8 mouse cellular contexts compared by ENCODE assay signal in genomic region chr12:111816528-111816927, GRCm38 (mm10). TPM values are rescaled to one million over a fixed set of nuclear protein-coding genes. Genes with fewer than 3 reads are reported as not detected.
DNase-seq lines count a peak whose midpoint lies in the region; ATAC-seq lines count a peak whose summit lies in the region.

No protein-coding gene starts in this region.

- ATAC-seq in midbrain, embryonic 15.5 days (replicated peaks), result no peak
- ATAC-seq in midbrain, embryonic 13.5 days, result no peak
- no peak for ATAC-seq in hindbrain, embryonic 13.5 days (ENCODE audit: low FRiP score)
- ATAC-seq in limb, embryonic 12.5 days (ENCODE audit: insufficient number of reproducible peaks, insufficient read depth, low FRiP score, low TSS enrichment, low read depth), result no peak

- WGBS in midbrain, embryonic 15.5 days, result 73% methylated on average over 13 of the region's 13 CpGs
- WGBS in midbrain, embryonic 13.5 days, result 64% methylated on average over 13 of the region's 13 CpGs
- WGBS in hindbrain, embryonic 13.5 days, result 60% methylated on average over 13 of the region's 13 CpGs
- 65% methylated on average over 13 of the region's 13 CpGs for WGBS in limb, embryonic 12.5 days

- 0 out of 2 replicates have a peak overlapping the region, but pooled peaks have one; percentile 3 for H3K4me2 ChIP-seq in midbrain, embryonic 15.5 days
- H3K4me2 ChIP-seq in midbrain, embryonic 13.5 days (replicated peaks), result no peak overlapping the region
- H3K4me2 ChIP-seq in hindbrain, embryonic 13.5 days, result no peak overlapping the region
- peak overlapping the region; percentile 35 for H3K4me2 ChIP-seq in limb, embryonic 12.5 days

- no peaks in the 10 kb centered on the region for H3K9me3 ChIP-seq in midbrain, embryonic 15.5 days
- no peaks in the 10 kb centered on the region for H3K9me3 ChIP-seq in midbrain, embryonic 13.5 days
- no peaks in the 10 kb centered on the region for H3K9me3 ChIP-seq in hindbrain, embryonic 13.5 days
- H3K9me3 ChIP-seq in limb, embryonic 12.5 days, result no peaks in the 10 kb centered on the region

- no peaks in the 10 kb centered on the region for H3K36me3 ChIP-seq in midbrain, embryonic 15.5 days (replicated peaks)
- H3K36me3 ChIP-seq in midbrain, embryonic 13.5 days, result no peaks in the 10 kb centered on the region
- H3K36me3 ChIP-seq in hindbrain, embryonic 13.5 days, result no peaks in the 10 kb centered on the region
- H3K36me3 ChIP-seq in limb, embryonic 12.5 days, result peaks cover 24% of the 10 kb centered on the region

- no peaks in the 10 kb centered on the region for H3K27me3 ChIP-seq in midbrain, embryonic 15.5 days (replicated peaks)
- no peaks in the 10 kb centered on the region for H3K27me3 ChIP-seq in midbrain, embryonic 13.5 days
- 0 out of 2 replicates have a peak, but pooled peaks cover 3% of the 10 kb centered on the region for H3K27me3 ChIP-seq in hindbrain, embryonic 13.5 days
- H3K27me3 ChIP-seq in limb, embryonic 12.5 days, result no peaks in the 10 kb centered on the region

- DNase-seq in adrenal gland, adult (ENCODE audit: inconsistent age in 2 of 2, low spot score in 1 of 2), result peak; percentile 55 to 83
- DNase-seq in adrenal gland, adult 8-10 months, result no peak
- DNase-seq in ovary, postnatal 14 days (ENCODE audit: low spot score), result peak; percentile 63
- DNase-seq in cerebellum, adult 11 months, result no peak

- H3K9ac ChIP-seq in midbrain, embryonic 15.5 days, result no peak overlapping the region
- H3K9ac ChIP-seq in midbrain, embryonic 13.5 days (replicated peaks), result no peak overlapping the region
- peak overlapping the region; percentile 46; the same call in 1 of the 2 replicates for H3K9ac ChIP-seq in hindbrain, embryonic 13.5 days
- H3K9ac ChIP-seq in limb, embryonic 12.5 days (replicated peaks), result 0 out of 2 replicates have a peak overlapping the region, but pooled peaks have one; percentile 28

- no peak overlapping the region for H3K27ac ChIP-seq in midbrain, embryonic 15.5 days
- H3K27ac ChIP-seq in midbrain, embryonic 13.5 days, result no peak overlapping the region
- H3K27ac ChIP-seq in hindbrain, embryonic 13.5 days, result no peak overlapping the region
- no peak overlapping the region for H3K27ac ChIP-seq in limb, embryonic 12.5 days

- H3K4me1 ChIP-seq in midbrain, embryonic 15.5 days, result peaks cover 37% of the 10 kb centered on the region
- H3K4me1 ChIP-seq in midbrain, embryonic 13.5 days (replicated peaks), result peaks cover 37% of the 10 kb centered on the region
- peaks cover 43% of the 10 kb centered on the region for H3K4me1 ChIP-seq in hindbrain, embryonic 13.5 days (replicated peaks)
- H3K4me1 ChIP-seq in limb, embryonic 12.5 days (replicated peaks), result peaks cover 42% of the 10 kb centered on the region

- H3K4me3 ChIP-seq in midbrain, embryonic 15.5 days, result no peak overlapping the region
- H3K4me3 ChIP-seq in midbrain, embryonic 13.5 days (replicated peaks), result no peak overlapping the region
- no peak overlapping the region for H3K4me3 ChIP-seq in hindbrain, embryonic 13.5 days
- no peak overlapping the region for H3K4me3 ChIP-seq in limb, embryonic 12.5 days (replicated peaks)

RNA-seq across cellular contexts. Expression of gene Zfyve21, which starts 2.6 kb away (rescaled TPM):
- 100 to 1,000 TPM; 113 to 145 (median 123) TPM for total RNA-seq in adrenal gland, adult 8-10 months (2022)
- 32.3 and 39.5 TPM in 2 replicates for polyA plus RNA-seq in midbrain, embryonic 15.5 days (2015; fragmentation: Nextera tagmentation; extraction: Ambion mirVana)
- polyA plus RNA-seq in midbrain, embryonic 13.5 days (2015; fragmentation: Nextera tagmentation; extraction: Ambion mirVana), result 34.7 and 36.6 TPM in 2 replicates
- polyA plus RNA-seq in hindbrain, embryonic 13.5 days (2015; fragmentation: Nextera tagmentation; extraction: Ambion mirVana), result 38.4 and 42.9 TPM in 2 replicates
- 86.0 and 88.6 TPM in 2 replicates for polyA plus RNA-seq in limb, embryonic 12.5 days (2016; fragmentation: Nextera tagmentation; extraction: Ambion mirVana)

RNA-seq across cellular contexts. Expression of gene Xrcc3, which starts 2.9 kb away (rescaled TPM):
- 10 to 100 TPM; 17.5 to 22.1 (median 19.4) TPM for total RNA-seq in adrenal gland, adult 8-10 months (2022)
- polyA plus RNA-seq in midbrain, embryonic 15.5 days (2015; fragmentation: Nextera tagmentation; extraction: Ambion mirVana), result 2.9 and 3.1 TPM in 2 replicates
- 3.9 and 4.4 TPM in 2 replicates for polyA plus RNA-seq in midbrain, embryonic 13.5 days (2015; fragmentation: Nextera tagmentation; extraction: Ambion mirVana)
- 3.1 and 3.6 TPM in 2 replicates for polyA plus RNA-seq in hindbrain, embryonic 13.5 days (2015; fragmentation: Nextera tagmentation; extraction: Ambion mirVana)
- 8.0 and 10.2 TPM in 2 replicates for polyA plus RNA-seq in limb, embryonic 12.5 days (2016; fragmentation: Nextera tagmentation; extraction: Ambion mirVana)

RNA-seq across cellular contexts. Expression of gene Klc1, which starts 57.9 kb away (rescaled TPM):
- 100 to 1,000 TPM in 2 of 4 experiments, 10 to 100 TPM in 2; 87.5 to 137 (median 109) TPM for total RNA-seq in adrenal gland, adult 8-10 months (2022)
- polyA plus RNA-seq in midbrain, embryonic 15.5 days (2015; fragmentation: Nextera tagmentation; extraction: Ambion mirVana), result 661 and 666 TPM in 2 replicates
- polyA plus RNA-seq in midbrain, embryonic 13.5 days (2015; fragmentation: Nextera tagmentation; extraction: Ambion mirVana), result 545 and 546 TPM in 2 replicates
- polyA plus RNA-seq in hindbrain, embryonic 13.5 days (2015; fragmentation: Nextera tagmentation; extraction: Ambion mirVana), result 571 and 589 TPM in 2 replicates
- polyA plus RNA-seq in limb, embryonic 12.5 days (2016; fragmentation: Nextera tagmentation; extraction: Ambion mirVana), result 114 and 121 TPM in 2 replicates

Comparison
In these comparisons a context has a peak if more than half of its experiments do, and no peak if none do; other contexts are left out.
1. DNase-seq: peak in adrenal gland, adult (2 of 2) and ovary, postnatal 14 days (single experiment); none in adrenal gland, adult 8-10 months (single experiment) and cerebellum, adult 11 months (single experiment).
2. H3K4me2 ChIP-seq: peak in midbrain, embryonic 15.5 days (single experiment) and limb, embryonic 12.5 days (single experiment); none in midbrain, embryonic 13.5 days (single experiment) and hindbrain, embryonic 13.5 days (single experiment).
3. H3K9ac ChIP-seq: peak in hindbrain, embryonic 13.5 days (single experiment) and limb, embryonic 12.5 days (single experiment); none in midbrain, embryonic 15.5 days (single experiment) and midbrain, embryonic 13.5 days (single experiment).